Mouse (Mus musculus) hindbrain, embryonic 15.5 days (tissue): ENCODE measurements around the gene Zfp771. TPM values are rescaled to one million over a fixed set of nuclear protein-coding genes. Genes with fewer than 3 reads are reported as not detected.
A peak's percentile ranks its signal among the peaks of the same experiment; 100 is the strongest.
"Not testable (repeated sequence)": the region's sequence is repeated elsewhere in the genome, so short reads cannot be mapped to it uniquely, and the experiment has no call there.

Source experiments
- ATAC-seq: fragments of 200-750 bp; cut with Nextera tagmentation; 2 replicates; pipeline ENCODE4 v1.8.0; 2017; ENCODE audit warnings: low read depth, moderate number of reproducible peaks, moderate TSS enrichment; ENCODE audit not compliant: low FRiP score
- H3K27ac ChIP-seq: fragments of 300-500 bp; sonication (generic); replicated peaks from 2 replicates; pipeline ENCODE4 v1.5.1; 2015; ENCODE audit warnings: mild to moderate bottlenecking, inconsistent platforms
- H3K27me3 ChIP-seq: fragments of 300-500 bp; sonication (generic); 2 replicates; pipeline ENCODE4 v1.6.1; 2015; ENCODE audit warnings: control low read depth, inconsistent platforms
- H3K36me3 ChIP-seq: fragments of 300-500 bp; sonication (generic); 2 replicates; pipeline ENCODE4 v1.6.1; 2015; ENCODE audit warnings: control low read depth, inconsistent platforms
- H3K4me1 ChIP-seq: fragments of 300-500 bp; sonication (generic); replicated peaks from 2 replicates; pipeline ENCODE4 v1.6.1; 2015; ENCODE audit warnings: control low read depth, inconsistent platforms
- H3K4me2 ChIP-seq: fragments of 300-500 bp; sonication (generic); 2 replicates; pipeline ENCODE4 v1.6.1; 2015; ENCODE audit warnings: moderate library complexity, mild to moderate bottlenecking, inconsistent platforms
- H3K4me3 ChIP-seq: fragments of 300-500 bp; sonication (generic); 2 replicates; pipeline ENCODE4 v1.5.1; 2015; ENCODE audit warnings: mild to moderate bottlenecking, inconsistent platforms
- H3K9ac ChIP-seq: fragments of 300-500 bp; sonication (generic); 2 replicates; pipeline ENCODE4 v1.6.1; 2015; ENCODE audit warnings: inconsistent platforms
- H3K9me3 ChIP-seq: fragments of 300-500 bp; sonication (generic); 2 replicates; pipeline ENCODE4 v1.6.1; 2016; ENCODE audit warnings: control low read depth, inconsistent platforms
- WGBS: fragments of 180-500 bp; shearing (Covaris S2); methylation state at CpG from one replicate; pipeline ENCODE4 v1.1.7; 2015; 5-methylcytosine and 5-hydroxymethylcytosine counted together
- polyA plus RNA-seq: library from polyadenylated mRNA; unstranded; fragments of >200 nt; fragmentation: Nextera tagmentation; extraction: Ambion mirVana; gene quantifications from 2 replicates; pipeline ENCODE4 v1.2.1, GENCODE M21; 2015

The Zfp771 gene
- polyA plus RNA-seq, 1 experiment from 2014 or later: 80.9 TPM

- 92% methylated on average over 2 of the region's 2 CpGs for WGBS
- H3K4me1 ChIP-seq: peaks cover 39% of the 10 kb centered on the region
- no peak for ATAC-seq
Measured at GRCm38 (mm10) chr7:127234777-127235176, 9.3 kb upstream of the Zfp771 start.

GRCm38 (mm10) chr7:127243361-127243867 is 660 bp upstream of the Zfp771 start:
- Histone ChIP-seq H3K36me3 (peaks cover 8% of the 10 kb centered on the region), H3K9me3 (no peaks in the 10 kb centered on the region), H3K4me2 (peak overlapping the region; percentile 60), H3K4me1 (peaks cover 28% of the 10 kb centered on the region), H3K27me3 (no peaks in the 10 kb centered on the region), H3K4me3 (peak overlapping the region; percentile 81), H3K27ac (peak overlapping the region; percentile 86), H3K9ac (peak overlapping the region; percentile 90; the same call in 1 of the 2 replicates)
- 43% methylated on average over 2 of the region's 2 CpGs for WGBS
- ATAC-seq: no peak

More at GRCm38 (mm10) chr7:127234777-127235176, 9.3 kb upstream of the Zfp771 start:
- Histone ChIP-seq H3K27ac (no peak overlapping the region), H3K36me3 (peaks cover 40% of the 10 kb centered on the region), H3K9ac (no peak overlapping the region), H3K4me3 (no peak overlapping the region), H3K9me3 (no peaks in the 10 kb centered on the region), H3K27me3 (no peaks in the 10 kb centered on the region), H3K4me2 (peak overlapping the region; percentile 81)

GRCm38 (mm10) chr7:127244658-127245510 is 810 bp downstream of the Zfp771 start:
- peak overlapping the region; percentile 60 for H3K4me2 ChIP-seq
- WGBS: 10% methylated on average over 30 of the region's 33 CpGs
- H3K4me1 ChIP-seq: peaks cover 28% of the 10 kb centered on the region
- peak overlapping the region; percentile 81 for H3K4me3 ChIP-seq
- peak overlapping the region; percentile 90 for H3K9ac ChIP-seq
- peaks cover 4% of the 10 kb centered on the region; the same call in 1 of the 2 replicates for H3K36me3 ChIP-seq
- H3K27ac ChIP-seq: peak overlapping the region; percentile 86
- ATAC-seq: peak; percentile 74
- H3K9me3 ChIP-seq: no peaks in the 10 kb centered on the region
- no peaks in the 10 kb centered on the region for H3K27me3 ChIP-seq

GRCm38 (mm10) chr7:127250511-127250910 is 6.4 kb downstream of the Zfp771 start:
- not testable (repeated sequence) for H3K27me3 ChIP-seq, H3K36me3 ChIP-seq, H3K9me3 ChIP-seq, H3K9ac ChIP-seq, H3K4me2 ChIP-seq, H3K27ac ChIP-seq, ATAC-seq, H3K4me3 ChIP-seq
- WGBS: 93% methylated on average over 8 of the region's 8 CpGs
- H3K4me1 ChIP-seq: peaks cover 29% of the 10 kb centered on the region

GRCm38 (mm10) chr7:127252414-127252813 is 8.3 kb downstream of the Zfp771 start:
- H3K9me3 ChIP-seq: no peaks in the 10 kb centered on the region
- H3K36me3 ChIP-seq: peaks cover 4% of the 10 kb centered on the region; the same call in 1 of the 2 replicates
- no peak overlapping the region for H3K4me2 ChIP-seq
- no peak overlapping the region for H3K4me3 ChIP-seq
- 86% methylated on average over 2 of the region's 2 CpGs for WGBS
- no peak overlapping the region for H3K27ac ChIP-seq
- no peak for ATAC-seq
- H3K4me1 ChIP-seq: peaks cover 16% of the 10 kb centered on the region
- no peaks in the 10 kb centered on the region for H3K27me3 ChIP-seq
- H3K9ac ChIP-seq: no peak overlapping the region

GRCm38 (mm10) chr7:127253341-127253740 is 9.3 kb downstream of the Zfp771 start:
- Histone ChIP-seq H3K36me3 (peaks cover 4% of the 10 kb centered on the region; the same call in 1 of the 2 replicates), H3K4me3 (peak overlapping the region; percentile 55), H3K9me3 (no peaks in the 10 kb centered on the region), H3K27me3 (no peaks in the 10 kb centered on the region), H3K4me2 (peak overlapping the region; percentile 95), H3K9ac (peak overlapping the region; percentile 67), H3K27ac (peak overlapping the region; percentile 94), H3K4me1 (peaks cover 16% of the 10 kb centered on the region)
- 81% methylated on average over 6 of the region's 6 CpGs for WGBS
- no peak for ATAC-seq

GRCm38 (mm10) chr7:127253821-127254769 is 10.0 kb downstream of the Zfp771 start:
- Histone ChIP-seq H3K4me2 (peak overlapping the region; percentile 95), H3K4me1 (peaks cover 18% of the 10 kb centered on the region), H3K9ac (peak overlapping the region; percentile 80), H3K27ac (peak overlapping the region; percentile 94), H3K9me3 (no peaks in the 10 kb centered on the region), H3K4me3 (peak overlapping the region; percentile 55), H3K36me3 (peaks cover 4% of the 10 kb centered on the region; the same call in 1 of the 2 replicates), H3K27me3 (no peaks in the 10 kb centered on the region)
- ATAC-seq: peak; percentile 97
- WGBS: 1% methylated on average over 130 of the region's 136 CpGs

GRCm38 (mm10) chr7:127255008-127255407 is 10.9 kb downstream of the Zfp771 start:
- peak overlapping the region; percentile 80 for H3K9ac ChIP-seq
- H3K36me3 ChIP-seq: no peaks in the 10 kb centered on the region
- 31% methylated on average over 4 of the region's 4 CpGs for WGBS
- no peaks in the 10 kb centered on the region for H3K27me3 ChIP-seq
- H3K4me3 ChIP-seq: peak overlapping the region; percentile 55
- no peaks in the 10 kb centered on the region for H3K9me3 ChIP-seq
- no peak for ATAC-seq
- H3K4me2 ChIP-seq: peak overlapping the region; percentile 95
- peak overlapping the region; percentile 94 for H3K27ac ChIP-seq
- H3K4me1 ChIP-seq: peaks cover 27% of the 10 kb centered on the region

- Histone ChIP-seq H3K27ac (no peak overlapping the region), H3K9me3 (no peaks in the 10 kb centered on the region), H3K4me1 (peaks cover 31% of the 10 kb centered on the region), H3K9ac (no peak overlapping the region), H3K36me3 (no peaks in the 10 kb centered on the region), H3K4me2 (no peak overlapping the region), H3K27me3 (no peaks in the 10 kb centered on the region), H3K4me3 (no peak overlapping the region)
- ATAC-seq: no peak
- WGBS: 97% methylated on average over 2 of the region's 2 CpGs
Measured at GRCm38 (mm10) chr7:127255965-127256364, 11.9 kb downstream of the Zfp771 start.

- Histone ChIP-seq H3K4me3 (no peak overlapping the region), H3K9me3 (no peaks in the 10 kb centered on the region), H3K4me1 (peaks cover 35% of the 10 kb centered on the region), H3K9ac (no peak overlapping the region), H3K27me3 (no peaks in the 10 kb centered on the region), H3K36me3 (no peaks in the 10 kb centered on the region), H3K4me2 (no peak overlapping the region), H3K27ac (no peak overlapping the region)
- WGBS: 93% methylated on average over 5 of the region's 5 CpGs
- ATAC-seq: no peak
Measured at GRCm38 (mm10) chr7:127256518-127256917, 12.4 kb downstream of the Zfp771 start.

GRCm38 (mm10) chr7:127259186-127259905 is 15.3 kb downstream of the Zfp771 start:
- no peak for ATAC-seq
- Histone ChIP-seq H3K9ac (peak overlapping the region; percentile 75; the same call in 1 of the 2 replicates), H3K27ac (no peak overlapping the region), H3K9me3 (no peaks in the 10 kb centered on the region), H3K4me1 (peaks cover 27% of the 10 kb centered on the region), H3K36me3 (no peaks in the 10 kb centered on the region), H3K4me3 (peak overlapping the region; percentile 75), H3K4me2 (peak overlapping the region; percentile 89), H3K27me3 (no peaks in the 10 kb centered on the region)
- 77% methylated on average over 8 of the region's 8 CpGs for WGBS
